Mouse (Mus musculus) embryonic facial prominence, embryonic 10.5 days (tissue): Measurements from ENCODE around the gene Scaf4. TPM values are rescaled to one million over a fixed set of nuclear protein-coding genes. Genes with fewer than 3 reads are reported as not detected.

ENCODE experiments used
- DNase-seq: peaks from one replicate; pipeline ENCODE4 v3.0.0-alpha.2; 2017; ENCODE audit warnings: low spot score
- H3K27ac ChIP-seq: fragments of 300-500 bp; sonication (generic); replicated peaks from 2 replicates; pipeline ENCODE4 v1.5.1; 2016; ENCODE audit warnings: mild to moderate bottlenecking
- H3K27me3 ChIP-seq: fragments of 300-500 bp; sonication (generic); replicated peaks from 2 replicates; pipeline ENCODE4 v1.6.1; 2016; ENCODE audit warnings: low read depth, mild to moderate bottlenecking; ENCODE audit not compliant: poor library complexity, severe bottlenecking
- H3K36me3 ChIP-seq: fragments of 300-500 bp; sonication (generic); replicated peaks from 2 replicates; pipeline ENCODE4 v1.6.1; 2016; ENCODE audit warnings: mild to moderate bottlenecking, moderate library complexity
- H3K4me1 ChIP-seq: fragments of 300-500 bp; sonication (generic); 2 replicates; pipeline ENCODE4 v1.6.1; 2016
- H3K4me3 ChIP-seq: fragments of 300-500 bp; sonication (generic); 2 replicates; pipeline ENCODE4 v1.5.1; 2016; ENCODE audit warnings: mild to moderate bottlenecking, moderate library complexity
- H3K9me3 ChIP-seq: fragments of 300-500 bp; sonication (generic); 2 replicates; pipeline ENCODE4 v1.6.1; 2016; ENCODE audit warnings: mild to moderate bottlenecking
- WGBS: fragments of 180-500 bp; shearing (Covaris S2); methylation state at CpG from one replicate; pipeline ENCODE4 v1.1.7; 2016; 5-methylcytosine and 5-hydroxymethylcytosine counted together
- polyA plus RNA-seq: library from polyadenylated mRNA; unstranded; fragments of >200 nt; fragmentation: Nextera tagmentation; extraction: Ambion mirVana; gene quantifications from 2 replicates; pipeline ENCODE4 v1.2.1, GENCODE M21; 2016

Scaf4 gene
- polyA plus RNA-seq, result 34.6 and 36.1 TPM in 2 replicates

GRCm38 (mm10) chr16:90283905-90284891 is at the start of gene Scaf4:
TSS of gene Scaf4 (minus strand) at chr16:90284503.
- Histone ChIP-seq H3K4me1 (peaks cover 41% of the 10 kb centered on the region), H3K27ac (peak within 1 kb of the TSS; percentile 94), H3K27me3 (no peaks in the 10 kb centered on the region), H3K36me3 (peaks cover 8% of the 10 kb centered on the region), H3K4me3 (peak within 1 kb of the TSS; percentile 81), H3K9me3 (no peaks in the 10 kb centered on the region)
- peak; percentile 97 for DNase-seq
- under 1% methylated on average over 123 of the region's 123 CpGs for WGBS

- 75% methylated on average over 6 of the region's 6 CpGs for WGBS
- DNase-seq, result no peak
- Histone ChIP-seq H3K9me3 (no peaks in the 10 kb centered on the region), H3K27me3 (no peaks in the 10 kb centered on the region; the same call in 1 of the 2 replicates), H3K4me3 (no peak overlapping the region), H3K36me3 (no peaks in the 10 kb centered on the region), H3K4me1 (no peaks in the 10 kb centered on the region), H3K27ac (no peak overlapping the region)
Measured at GRCm38 (mm10) chr16:90332553-90332952, 48.2 kb upstream of the Scaf4 start.

GRCm38 (mm10) chr16:90330979-90331378 is 46.7 kb upstream of the Scaf4 start:
- WGBS, result 94% methylated on average over 6 of the region's 6 CpGs

GRCm38 (mm10) chr16:90329511-90329910 is 45.2 kb upstream of the Scaf4 start:
- no peak overlapping the region for H3K27ac ChIP-seq
- no peak for DNase-seq
- WGBS, result 82% methylated on average over 8 of the region's 8 CpGs

More at GRCm38 (mm10) chr16:90330979-90331378, 46.7 kb upstream of the Scaf4 start:
- Histone ChIP-seq H3K27ac (no peak overlapping the region), H3K27me3 (no peaks in the 10 kb centered on the region; the same call in 1 of the 2 replicates), H3K9me3 (no peaks in the 10 kb centered on the region), H3K4me3 (no peak overlapping the region), H3K36me3 (no peaks in the 10 kb centered on the region), H3K4me1 (no peaks in the 10 kb centered on the region)
- no peak for DNase-seq

GRCm38 (mm10) chr16:90322850-90323528 is 38.7 kb upstream of the Scaf4 start:
- H3K27me3 ChIP-seq, result no peaks in the 10 kb centered on the region
- H3K4me1 ChIP-seq, result peaks cover 12% of the 10 kb centered on the region; the same call in 1 of the 2 replicates
- H3K9me3 ChIP-seq, result no peaks in the 10 kb centered on the region
- WGBS, result 32% methylated on average over 8 of the region's 8 CpGs
- no peak overlapping the region for H3K27ac ChIP-seq
- no peaks in the 10 kb centered on the region for H3K36me3 ChIP-seq
- no peak overlapping the region for H3K4me3 ChIP-seq
- peak; percentile 88 for DNase-seq

More at GRCm38 (mm10) chr16:90329511-90329910, 45.2 kb upstream of the Scaf4 start:
- Histone ChIP-seq H3K4me1 (no peaks in the 10 kb centered on the region), H3K27me3 (no peaks in the 10 kb centered on the region; the same call in 1 of the 2 replicates), H3K4me3 (no peak overlapping the region), H3K9me3 (no peaks in the 10 kb centered on the region), H3K36me3 (no peaks in the 10 kb centered on the region)

GRCm38 (mm10) chr16:90319321-90319720 is 35.0 kb upstream of the Scaf4 start:
- Histone ChIP-seq H3K4me1 (peaks cover 12% of the 10 kb centered on the region; the same call in 1 of the 2 replicates), H3K4me3 (no peak overlapping the region), H3K36me3 (no peaks in the 10 kb centered on the region), H3K9me3 (no peaks in the 10 kb centered on the region), H3K27ac (no peak overlapping the region), H3K27me3 (no peaks in the 10 kb centered on the region)
- no peak for DNase-seq
- WGBS, result 73% methylated on average over 7 of the region's 7 CpGs

GRCm38 (mm10) chr16:90318372-90318926 is 34.1 kb upstream of the Scaf4 start:
- Histone ChIP-seq H3K9me3 (no peaks in the 10 kb centered on the region), H3K4me3 (no peak overlapping the region), H3K4me1 (peaks cover 12% of the 10 kb centered on the region; the same call in 1 of the 2 replicates), H3K36me3 (no peaks in the 10 kb centered on the region), H3K27me3 (no peaks in the 10 kb centered on the region), H3K27ac (no peak overlapping the region)
- no peak for DNase-seq
- 63% methylated on average over 12 of the region's 12 CpGs for WGBS

- H3K27me3 ChIP-seq, result no peaks in the 10 kb centered on the region
- no peak for DNase-seq
- H3K36me3 ChIP-seq, result no peaks in the 10 kb centered on the region
- 79% methylated on average over 4 of the region's 4 CpGs for WGBS
- no peaks in the 10 kb centered on the region for H3K9me3 ChIP-seq
- no peak overlapping the region for H3K4me3 ChIP-seq
- H3K27ac ChIP-seq, result no peak overlapping the region
- peaks cover 12% of the 10 kb centered on the region; the same call in 1 of the 2 replicates for H3K4me1 ChIP-seq
Measured at GRCm38 (mm10) chr16:90317777-90318176, 33.5 kb upstream of the Scaf4 start.

GRCm38 (mm10) chr16:90315881-90316280 is 31.6 kb upstream of the Scaf4 start:
- Histone ChIP-seq H3K27ac (no peak overlapping the region), H3K4me1 (peaks cover 12% of the 10 kb centered on the region; the same call in 1 of the 2 replicates), H3K9me3 (no peaks in the 10 kb centered on the region), H3K4me3 (no peak overlapping the region), H3K36me3 (no peaks in the 10 kb centered on the region), H3K27me3 (no peaks in the 10 kb centered on the region)
- DNase-seq, result no peak
- WGBS, result 88% methylated on average over 4 of the region's 4 CpGs

- DNase-seq, result no peak
- Histone ChIP-seq H3K4me3 (no peak overlapping the region), H3K36me3 (no peaks in the 10 kb centered on the region), H3K4me1 (no peaks in the 10 kb centered on the region), H3K27me3 (no peaks in the 10 kb centered on the region), H3K9me3 (no peaks in the 10 kb centered on the region), H3K27ac (no peak overlapping the region)
- WGBS, result 84% methylated on average over 13 of the region's 13 CpGs
Measured at GRCm38 (mm10) chr16:90312449-90313082, 28.3 kb upstream of the Scaf4 start.

- H3K27me3 ChIP-seq, result no peaks in the 10 kb centered on the region
- DNase-seq, result no peak
- H3K36me3 ChIP-seq, result no peaks in the 10 kb centered on the region
- H3K27ac ChIP-seq, result no peak overlapping the region
- no peaks in the 10 kb centered on the region for H3K9me3 ChIP-seq
- H3K4me3 ChIP-seq, result no peak overlapping the region
- no peaks in the 10 kb centered on the region for H3K4me1 ChIP-seq
- WGBS, result 83% methylated on average over 11 of the region's 11 CpGs
Measured at GRCm38 (mm10) chr16:90310488-90311135, 26.3 kb upstream of the Scaf4 start.
